Comparison of ENCODE assay signal across 17 mouse cellular contexts in genomic region chr1:46887908-46888307, GRCm38 (mm10). TPM values are rescaled to one million over a fixed set of nuclear protein-coding genes. Genes with fewer than 3 reads are reported as not detected.
DNase-seq lines count a peak whose midpoint lies in the region; ATAC-seq and TF ChIP-seq lines count a peak whose summit lies in the region.
"Had no signal": no experiment of that assay in that cellular context is flagged by ENCODE, and none has a peak within 500 bp of the region (broad histone marks: within the 10 kb centered on the region; RNA-seq: fewer than 3 reads in every experiment).

No protein-coding gene starts in this region.

- no peak for ATAC-seq in heart, embryonic 11.5 days (replicated peaks; ENCODE audit: insufficient number of reproducible peaks, low FRiP score, low TSS enrichment)
- ATAC-seq in lung, embryonic 15.5 days (ENCODE audit: borderline replicate concordance, extremely low read depth, low FRiP score, low TSS enrichment), result peak; percentile 78
- ATAC-seq in limb, embryonic 12.5 days (ENCODE audit: insufficient number of reproducible peaks, insufficient read depth, low FRiP score, low TSS enrichment, low read depth), result no peak
- peak; percentile 87 for ATAC-seq in stomach, embryonic 16.5 days (ENCODE audit: insufficient read depth, low FRiP score)
- no peak for ATAC-seq in forebrain, postnatal 0 days

- no peak for TF ChIP-seq POLR2A in lung, adult 2 months (IDR thresholded peaks at IDR 0.05; ENCODE audit: borderline replicate concordance, extremely low read depth, low read depth, low read length)

- no peaks in the 10 kb centered on the region for H3K9me3 ChIP-seq in heart, embryonic 11.5 days (replicated peaks; ENCODE audit: control insufficient read depth, low read length)
- no peaks in the 10 kb centered on the region for H3K9me3 ChIP-seq in lung, embryonic 15.5 days
- H3K9me3 ChIP-seq in limb, embryonic 12.5 days, result no peaks in the 10 kb centered on the region
- H3K9me3 ChIP-seq in stomach, embryonic 16.5 days (replicated peaks; ENCODE audit: control insufficient read depth, low read length), result no peaks in the 10 kb centered on the region
- H3K9me3 ChIP-seq in forebrain, postnatal 0 days (ENCODE audit: low read length), result no peaks in the 10 kb centered on the region
- H3K9me3 ChIP-seq: liver, embryonic 15.5 days; midbrain, embryonic 12.5 days had no signal

- H3K36me3 ChIP-seq in heart, embryonic 11.5 days (ENCODE audit: control insufficient read depth, insufficient read depth, low read length), result no peaks in the 10 kb centered on the region
- H3K36me3 ChIP-seq in lung, embryonic 15.5 days, result no peaks in the 10 kb centered on the region
- no peaks in the 10 kb centered on the region for H3K36me3 ChIP-seq in limb, embryonic 12.5 days
- H3K36me3 ChIP-seq in stomach, embryonic 16.5 days (ENCODE audit: control insufficient read depth, insufficient read depth, low read length), result no peaks in the 10 kb centered on the region
- H3K36me3 ChIP-seq in forebrain, postnatal 0 days (ENCODE audit: insufficient read depth), result no peaks in the 10 kb centered on the region
- H3K36me3 ChIP-seq: liver, embryonic 15.5 days; midbrain, embryonic 12.5 days had no signal

- no peak for DNase-seq in heart, adult 18-20 months
- DNase-seq in lung, adult 2 months, result no peak
- DNase-seq in forebrain, postnatal 0 days, result no peak
- no peak for DNase-seq in right cerebral cortex, adult 2 months (ENCODE audit: low spot score in 2 of 2)
- DNase-seq: adrenal gland, adult 2 months; cerebellum, postnatal 10 days; heart, adult 11 months; kidney, adult 2 months; spleen, adult 18-20 months; thymus, adult 2 months had no signal

- 5% methylated on average over 6 of the region's 6 CpGs for WGBS in heart, embryonic 11.5 days (ENCODE audit: insufficient replicate concordance)
- 7% methylated on average over 6 of the region's 6 CpGs for WGBS in lung, embryonic 15.5 days
- 24% methylated on average over 6 of the region's 6 CpGs for WGBS in lung, adult 2 months
- WGBS in limb, embryonic 12.5 days, result 9% methylated on average over 6 of the region's 6 CpGs
- 9% methylated on average over 6 of the region's 6 CpGs for WGBS in stomach, embryonic 16.5 days
- WGBS in forebrain, postnatal 0 days, result 21% methylated on average over 6 of the region's 6 CpGs

- H3K4me3 ChIP-seq in heart, embryonic 11.5 days (ENCODE audit: low read depth, low read length), result 0 out of 2 replicates have a peak overlapping the region, but pooled peaks have one; percentile 21
- H3K4me3 ChIP-seq in lung, embryonic 15.5 days, result 0 out of 2 replicates have a peak overlapping the region, but pooled peaks have one; percentile 8
- H3K4me3 ChIP-seq in lung, adult 2 months (replicated peaks; ENCODE audit: extremely low read depth, low read depth, low read length), result no peak overlapping the region
- no peak overlapping the region for H3K4me3 ChIP-seq in limb, embryonic 12.5 days (replicated peaks)
- peak overlapping the region; percentile 35 for H3K4me3 ChIP-seq in stomach, embryonic 16.5 days (replicated peaks; ENCODE audit: low read length)
- no peak overlapping the region for H3K4me3 ChIP-seq in forebrain, postnatal 0 days (ENCODE audit: low read depth, low read length)
- H3K4me3 ChIP-seq: erythroblast, embryonic 14.5 days; liver, embryonic 15.5 days; midbrain, embryonic 12.5 days had no signal

- H3K4me1 ChIP-seq in heart, embryonic 11.5 days (ENCODE audit: control insufficient read depth, insufficient read depth, low read length), result peaks cover 16% of the 10 kb centered on the region
- H3K4me1 ChIP-seq in lung, embryonic 15.5 days, result peaks cover 15% of the 10 kb centered on the region; the same call in 1 of the 2 replicates
- no peaks in the 10 kb centered on the region for H3K4me1 ChIP-seq in lung, adult 2 months (ENCODE audit: control insufficient read depth, insufficient read depth, low read length)
- H3K4me1 ChIP-seq in limb, embryonic 12.5 days (replicated peaks), result peaks cover 34% of the 10 kb centered on the region
- peaks cover 9% of the 10 kb centered on the region for H3K4me1 ChIP-seq in stomach, embryonic 16.5 days (ENCODE audit: control insufficient read depth, insufficient read depth, low read length)
- no peaks in the 10 kb centered on the region for H3K4me1 ChIP-seq in forebrain, postnatal 0 days (ENCODE audit: insufficient read depth)
- H3K4me1 ChIP-seq: liver, embryonic 15.5 days; midbrain, embryonic 12.5 days had no signal

- H3K27ac ChIP-seq in heart, embryonic 11.5 days (ENCODE audit: low read depth, low read length), result peak overlapping the region; percentile 71
- H3K27ac ChIP-seq in lung, embryonic 15.5 days, result peak overlapping the region; percentile 76
- peak overlapping the region; percentile 73; the same call in 1 of the 2 replicates for H3K27ac ChIP-seq in limb, embryonic 12.5 days
- H3K27ac ChIP-seq in stomach, embryonic 16.5 days (ENCODE audit: low read length), result peak overlapping the region; percentile 90
- H3K27ac ChIP-seq in forebrain, postnatal 0 days (ENCODE audit: low read depth, low read length), result no peak overlapping the region
- H3K27ac ChIP-seq: liver, embryonic 15.5 days; midbrain, embryonic 12.5 days had no signal

- no peak overlapping the region for H3K9ac ChIP-seq in heart, embryonic 11.5 days (ENCODE audit: low read depth, low read length)
- no peak overlapping the region for H3K9ac ChIP-seq in lung, embryonic 15.5 days
- H3K9ac ChIP-seq in limb, embryonic 12.5 days (replicated peaks), result no peak overlapping the region
- H3K9ac ChIP-seq in stomach, embryonic 16.5 days (ENCODE audit: low read length), result peak overlapping the region; percentile 54; the same call in 1 of the 2 replicates
- H3K9ac ChIP-seq in forebrain, postnatal 0 days, result no peak overlapping the region
- H3K9ac ChIP-seq: liver, embryonic 15.5 days; midbrain, embryonic 12.5 days had no signal

- no peak for TF ChIP-seq CTCF in lung, adult 2 months (IDR thresholded peaks at IDR 0.05; ENCODE audit: insufficient read depth, low read length)
- no peak for TF ChIP-seq CTCF in forebrain, postnatal 0 days (IDR thresholded peaks at IDR 0.05; ENCODE audit: low read depth)

- H3K4me2 ChIP-seq in heart, embryonic 11.5 days, result peak overlapping the region; percentile 51
- peak overlapping the region; percentile 36 for H3K4me2 ChIP-seq in lung, embryonic 15.5 days
- 0 out of 2 replicates have a peak overlapping the region, but pooled peaks have one; percentile 19 for H3K4me2 ChIP-seq in limb, embryonic 12.5 days
- H3K4me2 ChIP-seq in stomach, embryonic 16.5 days (ENCODE audit: low read depth, low read length), result peak overlapping the region; percentile 43
- H3K4me2 ChIP-seq in forebrain, postnatal 0 days (ENCODE audit: low read depth), result no peak overlapping the region
- H3K4me2 ChIP-seq: liver, embryonic 15.5 days; midbrain, embryonic 12.5 days had no signal

- no peaks in the 10 kb centered on the region for H3K27me3 ChIP-seq in heart, embryonic 11.5 days (ENCODE audit: control insufficient read depth, insufficient read depth, low read length)
- H3K27me3 ChIP-seq in lung, embryonic 15.5 days, result no peaks in the 10 kb centered on the region
- no peaks in the 10 kb centered on the region for H3K27me3 ChIP-seq in limb, embryonic 12.5 days
- no peaks in the 10 kb centered on the region for H3K27me3 ChIP-seq in stomach, embryonic 16.5 days (ENCODE audit: control insufficient read depth, insufficient read depth, low read length)
- no peaks in the 10 kb centered on the region for H3K27me3 ChIP-seq in forebrain, postnatal 0 days (ENCODE audit: insufficient read depth, low read length)
- H3K27me3 ChIP-seq: liver, embryonic 15.5 days; midbrain, embryonic 12.5 days had no signal

RNA-seq across cellular contexts. Expression of gene Slc39a10, which starts 4.7 kb away (rescaled TPM):
- 48.0 and 50.5 TPM in 2 replicates for polyA plus RNA-seq in heart, embryonic 11.5 days (2014; fragmentation: Nextera tagmentation; extraction: Ambion mirVana)
- total RNA-seq in heart, adult 18-20 months (2021), result 1 to 10 TPM; 8.3 to 9.3 TPM
- 41.3 and 42.7 TPM in 2 replicates for polyA plus RNA-seq in lung, embryonic 15.5 days (2015; fragmentation: Nextera tagmentation; extraction: Ambion mirVana)
- polyA plus RNA-seq in lung, adult 2 months (2012; rRNA removed), result 6.1 and 8.1 TPM in 2 replicates
- 58.5 and 59.6 TPM in 2 replicates for polyA plus RNA-seq in limb, embryonic 12.5 days (2016; fragmentation: Nextera tagmentation; extraction: Ambion mirVana)
- polyA plus RNA-seq in stomach, embryonic 16.5 days (2015; fragmentation: Nextera tagmentation; extraction: Ambion mirVana), result 46.9 and 47.2 TPM in 2 replicates
- total RNA-seq in forebrain, postnatal 0 days (2014; rRNA removed), result 70.0 and 79.9 TPM in 2 replicates
- polyA plus RNA-seq in forebrain, postnatal 0 days (2015; fragmentation: Nextera tagmentation; extraction: Ambion mirVana), result 36.3 and 48.3 TPM in 2 replicates

Comparison
In these comparisons a context has a peak if more than half of its experiments do, and no peak if none do; other contexts are left out.
1. H3K4me3 ChIP-seq: peak in heart, embryonic 11.5 days (single experiment), lung, embryonic 15.5 days (single experiment) and stomach, embryonic 16.5 days (single experiment); none in lung, adult 2 months (single experiment), limb, embryonic 12.5 days (single experiment) and forebrain, postnatal 0 days (single experiment).
2. ATAC-seq: peak in lung, embryonic 15.5 days (single experiment) and stomach, embryonic 16.5 days (single experiment); none in heart, embryonic 11.5 days (single experiment), limb, embryonic 12.5 days (single experiment) and forebrain, postnatal 0 days (single experiment).